Mouse (Mus musculus): ENCODE results near the gene Arhgap42. TPM values are rescaled to one million over a fixed set of nuclear protein-coding genes. Genes with fewer than 3 reads are reported as not detected.

The Arhgap42 gene
- polyA plus RNA-seq, 1 experiment from 2014 or later: 12.3 TPM

DNA sequence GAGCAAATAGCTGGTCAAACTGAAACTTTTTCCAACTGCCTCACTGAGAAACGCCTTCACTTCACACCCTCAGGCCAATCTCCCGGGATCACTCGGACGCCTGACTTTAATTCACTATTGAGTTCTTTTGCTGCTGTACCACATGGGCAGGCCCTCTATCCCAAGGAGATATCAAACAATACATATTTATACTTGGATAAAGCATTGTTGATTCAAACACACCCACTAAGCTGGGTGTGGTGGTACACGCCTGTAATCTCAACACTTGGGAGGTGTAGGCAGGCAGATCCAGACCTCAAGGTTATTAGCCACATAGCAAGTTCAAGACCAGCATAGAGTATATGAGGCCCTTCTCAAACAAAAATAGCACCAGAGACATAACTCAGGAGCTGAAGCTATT, 64.7 kb downstream of the Arhgap42 start:
- WGBS (ENCODE audit: insufficient replicate concordance): 80% methylated on average over 5 of the region's 5 CpGs
- ATAC-seq (replicated peaks; ENCODE audit: insufficient number of reproducible peaks, low FRiP score, low TSS enrichment): no peak
- H3K4me1 ChIP-seq (ENCODE audit: control insufficient read depth, insufficient read depth, low read length): no peaks in the 10 kb centered on the region
- H3K9me3 ChIP-seq (replicated peaks; ENCODE audit: control insufficient read depth, low read length): no peaks in the 10 kb centered on the region
- no peaks in the 10 kb centered on the region for H3K36me3 ChIP-seq (ENCODE audit: control insufficient read depth, insufficient read depth, low read length)
- no peak overlapping the region for H3K4me2 ChIP-seq
- no peak overlapping the region for H3K27ac ChIP-seq (ENCODE audit: low read depth, low read length)
- no peak overlapping the region for H3K9ac ChIP-seq (ENCODE audit: low read depth, low read length)
- H3K27me3 ChIP-seq (ENCODE audit: control insufficient read depth, insufficient read depth, low read length): no peaks in the 10 kb centered on the region
- no peak overlapping the region for H3K4me3 ChIP-seq (ENCODE audit: low read depth, low read length)

DNA sequence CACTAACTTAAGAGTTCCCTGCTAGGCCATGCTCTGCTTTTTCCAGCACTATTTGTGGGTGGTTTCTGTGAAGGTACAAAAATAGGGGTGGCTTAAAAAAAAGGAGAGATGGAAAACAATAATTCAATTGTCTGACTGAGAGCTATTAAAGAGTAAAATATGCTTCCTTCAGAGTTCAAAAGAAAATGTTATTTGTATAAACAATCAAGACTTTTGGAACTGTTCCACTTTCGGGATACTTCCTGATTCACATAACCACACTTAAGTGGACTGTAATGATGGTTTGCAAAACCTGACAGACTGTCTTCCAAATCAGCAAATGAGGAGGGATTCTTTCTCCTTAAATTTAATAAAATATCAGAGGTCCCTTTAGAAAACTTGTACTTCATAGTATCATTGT, 65.8 kb downstream of the Arhgap42 start:
- Histone ChIP-seq H3K4me2 (no peak overlapping the region), H3K4me1 (ENCODE audit: control insufficient read depth, insufficient read depth, low read length) (no peaks in the 10 kb centered on the region), H3K4me3 (ENCODE audit: low read depth, low read length) (no peak overlapping the region), H3K27me3 (ENCODE audit: control insufficient read depth, insufficient read depth, low read length) (no peaks in the 10 kb centered on the region), H3K9me3 (replicated peaks; ENCODE audit: control insufficient read depth, low read length) (no peaks in the 10 kb centered on the region), H3K9ac (ENCODE audit: low read depth, low read length) (no peak overlapping the region), H3K36me3 (ENCODE audit: control insufficient read depth, insufficient read depth, low read length) (no peaks in the 10 kb centered on the region), H3K27ac (ENCODE audit: low read depth, low read length) (no peak overlapping the region)
- no peak for ATAC-seq (replicated peaks; ENCODE audit: insufficient number of reproducible peaks, low FRiP score, low TSS enrichment)
- WGBS (ENCODE audit: insufficient replicate concordance): 77% methylated on average over 1 of the region's 1 CpGs

DNA sequence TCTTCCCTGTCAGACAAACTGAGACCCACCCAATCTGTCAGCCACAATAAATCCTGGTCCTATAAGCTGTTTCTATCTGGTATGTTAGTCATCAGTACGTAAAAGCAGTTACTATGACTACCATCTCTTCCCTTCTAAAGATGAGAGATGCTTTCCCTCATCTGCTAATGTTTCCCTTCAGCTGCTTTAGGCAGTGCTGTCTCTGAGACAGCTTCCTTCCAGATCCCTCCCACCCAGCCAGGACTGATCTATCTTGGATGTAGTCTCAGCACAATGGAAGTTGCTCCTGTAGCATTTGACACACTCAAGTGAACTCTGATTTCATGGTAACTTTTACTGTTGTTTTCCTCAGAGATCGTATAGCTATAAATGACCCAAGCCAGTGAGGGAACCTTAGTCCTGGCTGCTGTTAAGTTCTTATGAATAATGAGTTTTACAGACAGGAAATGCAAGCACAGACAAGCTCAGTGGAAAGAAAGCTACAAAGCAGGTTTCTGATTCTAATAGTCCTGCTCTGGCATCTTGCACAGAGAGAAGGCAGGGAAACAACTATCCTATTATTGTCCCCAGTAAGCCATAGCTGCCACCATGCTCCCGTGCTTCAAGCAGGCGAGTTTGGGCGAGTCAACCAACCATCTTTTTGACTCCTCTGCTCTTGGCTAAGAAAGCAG, 67.6 kb downstream of the Arhgap42 start:
- H3K9me3 ChIP-seq (replicated peaks; ENCODE audit: control insufficient read depth, low read length): no peaks in the 10 kb centered on the region
- H3K9ac ChIP-seq (ENCODE audit: low read depth, low read length): no peak overlapping the region
- H3K4me2 ChIP-seq: no peak overlapping the region
- 78% methylated on average over 5 of the region's 5 CpGs for WGBS (ENCODE audit: insufficient replicate concordance)
- no peak for ATAC-seq (replicated peaks; ENCODE audit: insufficient number of reproducible peaks, low FRiP score, low TSS enrichment)
- no peak overlapping the region for H3K4me3 ChIP-seq (ENCODE audit: low read depth, low read length)
- no peaks in the 10 kb centered on the region for H3K4me1 ChIP-seq (ENCODE audit: control insufficient read depth, insufficient read depth, low read length)
- H3K27ac ChIP-seq (ENCODE audit: low read depth, low read length): no peak overlapping the region
- H3K27me3 ChIP-seq (ENCODE audit: control insufficient read depth, insufficient read depth, low read length): no peaks in the 10 kb centered on the region
- H3K36me3 ChIP-seq (ENCODE audit: control insufficient read depth, insufficient read depth, low read length): no peaks in the 10 kb centered on the region

DNA sequence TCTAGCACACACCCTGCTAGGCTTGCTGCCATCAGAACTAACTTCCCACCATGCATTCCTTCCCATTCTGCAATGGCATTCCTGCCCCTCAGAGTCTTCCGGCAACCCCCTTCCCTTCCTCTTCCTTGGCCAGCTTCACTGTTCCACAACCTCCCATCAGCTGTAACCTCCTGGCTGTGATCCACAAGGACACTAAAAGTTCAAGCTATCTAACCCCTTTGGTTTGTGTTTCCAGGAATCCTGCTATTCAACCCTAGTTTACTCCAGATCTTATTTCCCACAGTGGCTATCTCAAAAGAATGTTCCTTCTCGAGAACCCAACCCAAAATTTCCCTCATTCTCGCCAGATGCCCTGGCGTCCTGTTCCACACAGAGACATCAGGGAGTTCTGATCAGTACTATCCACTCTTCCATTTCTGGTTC, 73.2 kb downstream of the Arhgap42 start:
- Histone ChIP-seq H3K4me3 (ENCODE audit: low read depth, low read length) (no peak overlapping the region), H3K4me1 (ENCODE audit: control insufficient read depth, insufficient read depth, low read length) (no peaks in the 10 kb centered on the region), H3K9ac (ENCODE audit: low read depth, low read length) (no peak overlapping the region), H3K4me2 (no peak overlapping the region), H3K27me3 (ENCODE audit: control insufficient read depth, insufficient read depth, low read length) (no peaks in the 10 kb centered on the region), H3K36me3 (ENCODE audit: control insufficient read depth, insufficient read depth, low read length) (no peaks in the 10 kb centered on the region), H3K9me3 (replicated peaks; ENCODE audit: control insufficient read depth, low read length) (no peaks in the 10 kb centered on the region), H3K27ac (ENCODE audit: low read depth, low read length) (no peak overlapping the region; the same call in 1 of the 2 replicates)
- 54% methylated on average over 4 of the region's 4 CpGs for WGBS (ENCODE audit: insufficient replicate concordance)
- no peak for ATAC-seq (replicated peaks; ENCODE audit: insufficient number of reproducible peaks, low FRiP score, low TSS enrichment)

DNA sequence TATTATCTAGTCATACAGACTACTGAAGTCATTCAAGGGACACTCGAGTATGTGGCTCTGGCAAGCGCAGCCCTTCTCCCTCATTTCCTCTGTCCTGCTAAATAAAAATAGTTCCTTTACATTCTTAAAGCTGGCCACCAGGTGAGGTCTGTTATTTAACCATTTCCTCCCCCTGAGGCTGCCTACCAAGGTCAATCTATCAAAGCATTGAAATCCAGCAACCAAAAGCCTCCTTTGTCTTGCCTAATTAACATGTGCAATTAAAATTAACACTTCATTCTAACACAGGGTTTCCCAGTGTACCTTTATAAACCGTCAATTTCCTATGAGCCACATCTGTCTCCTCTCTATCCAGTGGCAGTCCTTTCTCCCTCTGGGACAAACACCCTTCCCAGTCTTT, 78.2 kb downstream of the Arhgap42 start:
- Histone ChIP-seq H3K4me3 (ENCODE audit: low read depth, low read length) (no peak overlapping the region), H3K27me3 (ENCODE audit: control insufficient read depth, insufficient read depth, low read length) (no peaks in the 10 kb centered on the region), H3K36me3 (ENCODE audit: control insufficient read depth, insufficient read depth, low read length) (no peaks in the 10 kb centered on the region), H3K4me2 (no peak overlapping the region), H3K27ac (ENCODE audit: low read depth, low read length) (no peak overlapping the region), H3K4me1 (ENCODE audit: control insufficient read depth, insufficient read depth, low read length) (peaks cover 2% of the 10 kb centered on the region; the same call in 1 of the 2 replicates), H3K9me3 (replicated peaks; ENCODE audit: control insufficient read depth, low read length) (no peaks in the 10 kb centered on the region), H3K9ac (ENCODE audit: low read depth, low read length) (no peak overlapping the region)
- ATAC-seq (replicated peaks; ENCODE audit: insufficient number of reproducible peaks, low FRiP score, low TSS enrichment): no peak
- WGBS (ENCODE audit: insufficient replicate concordance): 39% methylated on average over 3 of the region's 3 CpGs

DNA sequence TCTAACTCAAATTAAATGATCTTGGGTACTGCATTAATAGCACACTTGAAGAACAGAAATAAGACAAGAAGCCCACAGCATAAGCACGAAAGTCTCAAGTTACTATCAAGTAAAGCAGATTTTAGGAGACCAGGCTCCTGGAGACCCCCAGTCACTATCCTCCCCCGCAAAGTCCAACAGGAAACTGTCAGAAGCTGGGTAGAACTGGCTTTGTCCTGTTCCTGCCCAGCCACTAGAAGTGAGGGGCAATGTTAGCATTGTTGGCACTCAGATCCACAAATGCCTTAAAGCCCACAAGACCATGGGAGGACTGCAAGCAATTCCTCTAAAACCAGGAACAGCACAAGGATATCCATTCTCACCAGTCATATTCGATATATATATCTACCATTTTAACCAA, 80.7 kb downstream of the Arhgap42 start:
- H3K4me3 ChIP-seq (ENCODE audit: low read depth, low read length): no peak overlapping the region
- no peak overlapping the region for H3K27ac ChIP-seq (ENCODE audit: low read depth, low read length)
- no peak overlapping the region for H3K9ac ChIP-seq (ENCODE audit: low read depth, low read length)
- H3K36me3 ChIP-seq (ENCODE audit: control insufficient read depth, insufficient read depth, low read length): no peaks in the 10 kb centered on the region
- H3K27me3 ChIP-seq (ENCODE audit: control insufficient read depth, insufficient read depth, low read length): no peaks in the 10 kb centered on the region
- H3K9me3 ChIP-seq (replicated peaks; ENCODE audit: control insufficient read depth, low read length): no peaks in the 10 kb centered on the region
- no peak for ATAC-seq (replicated peaks; ENCODE audit: insufficient number of reproducible peaks, low FRiP score, low TSS enrichment)
- peaks cover 2% of the 10 kb centered on the region; the same call in 1 of the 2 replicates for H3K4me1 ChIP-seq (ENCODE audit: control insufficient read depth, insufficient read depth, low read length)
- H3K4me2 ChIP-seq: no peak overlapping the region
- WGBS (ENCODE audit: insufficient replicate concordance): 76% methylated on average over 3 of the region's 3 CpGs

DNA sequence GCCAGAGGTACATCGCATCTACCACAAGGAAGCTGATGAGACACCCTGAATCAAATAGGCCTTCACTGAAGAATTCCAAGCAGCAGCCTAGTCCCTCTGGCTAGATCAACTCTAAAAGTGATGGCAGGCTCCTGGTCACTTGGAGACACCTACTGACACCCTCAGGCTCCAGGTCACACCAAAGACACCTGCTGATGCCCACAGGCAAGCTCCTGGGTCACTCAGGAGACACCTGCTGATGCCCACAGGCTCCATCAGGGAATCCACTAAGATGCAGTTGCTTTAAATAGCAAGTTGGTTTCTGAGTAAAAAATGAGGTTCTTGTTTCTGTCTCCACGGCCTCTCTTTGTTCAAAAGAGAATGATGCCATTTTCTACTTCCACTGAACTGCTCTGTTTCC, 81.5 kb downstream of the Arhgap42 start:
- Histone ChIP-seq H3K4me3 (ENCODE audit: low read depth, low read length) (no peak overlapping the region), H3K9ac (ENCODE audit: low read depth, low read length) (no peak overlapping the region), H3K9me3 (replicated peaks; ENCODE audit: control insufficient read depth, low read length) (no peaks in the 10 kb centered on the region), H3K36me3 (ENCODE audit: control insufficient read depth, insufficient read depth, low read length) (no peaks in the 10 kb centered on the region), H3K4me1 (ENCODE audit: control insufficient read depth, insufficient read depth, low read length) (peaks cover 2% of the 10 kb centered on the region; the same call in 1 of the 2 replicates), H3K4me2 (no peak overlapping the region), H3K27ac (ENCODE audit: low read depth, low read length) (no peak overlapping the region), H3K27me3 (ENCODE audit: control insufficient read depth, insufficient read depth, low read length) (no peaks in the 10 kb centered on the region)
- ATAC-seq (replicated peaks; ENCODE audit: insufficient number of reproducible peaks, low FRiP score, low TSS enrichment): no peak
- WGBS (ENCODE audit: insufficient replicate concordance): 79% methylated on average over 2 of the region's 2 CpGs

DNA sequence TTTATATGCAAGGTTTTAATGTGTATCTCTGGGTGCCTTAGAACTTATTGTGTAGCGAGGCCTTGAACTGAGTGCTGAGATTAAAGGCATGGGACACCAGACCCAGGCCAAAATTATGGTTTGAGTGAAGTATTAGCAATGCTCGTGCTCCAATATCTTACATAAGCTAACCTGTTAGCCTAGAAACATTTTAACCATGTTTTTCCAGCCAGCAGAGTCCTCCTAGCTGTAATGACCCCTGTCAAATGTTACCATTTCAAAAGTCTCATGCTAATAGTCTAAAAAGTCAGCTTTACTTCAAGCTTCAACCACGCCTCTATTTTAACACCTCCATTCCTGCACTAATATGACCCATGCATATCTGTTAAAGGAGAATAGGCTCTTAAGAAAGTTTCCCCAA, 84.3 kb downstream of the Arhgap42 start:
- Histone ChIP-seq H3K4me3 (ENCODE audit: low read depth, low read length) (no peak overlapping the region), H3K27ac (ENCODE audit: low read depth, low read length) (no peak overlapping the region), H3K27me3 (ENCODE audit: control insufficient read depth, insufficient read depth, low read length) (no peaks in the 10 kb centered on the region), H3K9me3 (replicated peaks; ENCODE audit: control insufficient read depth, low read length) (no peaks in the 10 kb centered on the region), H3K36me3 (ENCODE audit: control insufficient read depth, insufficient read depth, low read length) (no peaks in the 10 kb centered on the region), H3K4me1 (ENCODE audit: control insufficient read depth, insufficient read depth, low read length) (no peaks in the 10 kb centered on the region), H3K9ac (ENCODE audit: low read depth, low read length) (no peak overlapping the region), H3K4me2 (no peak overlapping the region)
- no peak for ATAC-seq (replicated peaks; ENCODE audit: insufficient number of reproducible peaks, low FRiP score, low TSS enrichment)
- WGBS (ENCODE audit: insufficient replicate concordance): 79% methylated on average over 3 of the region's 3 CpGs

Data from heart, embryonic 11.5 days (tissue).